Mouse (Mus musculus): ENCODE data around the gene Pde10a. TPM values are rescaled to one million over a fixed set of nuclear protein-coding genes. Genes with fewer than 3 reads are reported as not detected.

Pde10a gene
- polyA plus RNA-seq, 1 experiment from 2014 or later, result 2.5 TPM

- no peak overlapping the region for H3K4me3 ChIP-seq (ENCODE audit: control insufficient read depth in 1 of 2, insufficient read depth in 1 of 2, low read depth in 1 of 2, low read length in 2 of 2)
Observed at GRCm38 (mm10) chr17:8634476-8634875, 109.3 kb downstream of the Pde10a start.

GRCm38 (mm10) chr17:8636231-8636630, 111.1 kb downstream of the Pde10a start:
- H3K4me2 ChIP-seq (ENCODE audit: low read length), result no peak overlapping the region
- H3K27ac ChIP-seq (replicated peaks in 1 of 2; ENCODE audit: control insufficient read depth in 1 of 2, insufficient read depth in 1 of 2, low read depth in 2 of 2, low read length in 2 of 2), result no peak overlapping the region
- H3K4me3 ChIP-seq (ENCODE audit: control insufficient read depth in 1 of 2, insufficient read depth in 1 of 2, low read depth in 1 of 2, low read length in 2 of 2), result no peak overlapping the region
- H3K9ac ChIP-seq (ENCODE audit: low read length), result no peak overlapping the region
- WGBS, result 60% methylated on average over 3 of the region's 3 CpGs
- H3K27me3 ChIP-seq (ENCODE audit: control insufficient read depth, insufficient read depth, low read length), result peaks cover 9% of the 10 kb centered on the region
- H3K9me3 ChIP-seq (ENCODE audit: control insufficient read depth, low read length), result no peaks in the 10 kb centered on the region
- H3K4me1 ChIP-seq (ENCODE audit: control insufficient read depth in 2 of 2, insufficient read depth in 2 of 2, low read length in 2 of 2), result no peaks in the 10 kb centered on the region
- ATAC-seq (ENCODE audit: insufficient number of reproducible peaks, insufficient read depth, low FRiP score, low read depth), result no peak
- H3K36me3 ChIP-seq (ENCODE audit: control insufficient read depth, insufficient read depth, low read length), result no peaks in the 10 kb centered on the region

More at GRCm38 (mm10) chr17:8634476-8634875, 109.3 kb downstream of the Pde10a start:
- Histone ChIP-seq H3K9ac (ENCODE audit: low read length) (no peak overlapping the region), H3K36me3 (ENCODE audit: control insufficient read depth, insufficient read depth, low read length) (no peaks in the 10 kb centered on the region), H3K27ac (replicated peaks in 1 of 2; ENCODE audit: control insufficient read depth in 1 of 2, insufficient read depth in 1 of 2, low read depth in 2 of 2, low read length in 2 of 2) (no peak overlapping the region), H3K4me2 (ENCODE audit: low read length) (no peak overlapping the region), H3K27me3 (ENCODE audit: control insufficient read depth, insufficient read depth, low read length) (peaks cover 9% of the 10 kb centered on the region), H3K9me3 (ENCODE audit: control insufficient read depth, low read length) (no peaks in the 10 kb centered on the region), H3K4me1 (ENCODE audit: control insufficient read depth in 2 of 2, insufficient read depth in 2 of 2, low read length in 2 of 2) (0 out of 4 replicates have a peak, but pooled peaks cover 0 to 2% of the 10 kb centered on the region in 2 experiments)
- 81% methylated on average over 4 of the region's 4 CpGs for WGBS
- no peak for ATAC-seq (ENCODE audit: insufficient number of reproducible peaks, insufficient read depth, low FRiP score, low read depth)

- Histone ChIP-seq H3K36me3 (ENCODE audit: control insufficient read depth, insufficient read depth, low read length) (no peaks in the 10 kb centered on the region), H3K9ac (ENCODE audit: low read length) (no peak overlapping the region), H3K9me3 (ENCODE audit: control insufficient read depth, low read length) (no peaks in the 10 kb centered on the region), H3K4me3 (ENCODE audit: control insufficient read depth in 1 of 2, insufficient read depth in 1 of 2, low read depth in 1 of 2, low read length in 2 of 2) (no peak overlapping the region), H3K27ac (replicated peaks in 1 of 2; ENCODE audit: control insufficient read depth in 1 of 2, insufficient read depth in 1 of 2, low read depth in 2 of 2, low read length in 2 of 2) (no peak overlapping the region), H3K27me3 (ENCODE audit: control insufficient read depth, insufficient read depth, low read length) (peaks cover 6% of the 10 kb centered on the region), H3K4me2 (ENCODE audit: low read length) (no peak overlapping the region), H3K4me1 (ENCODE audit: control insufficient read depth in 2 of 2, insufficient read depth in 2 of 2, low read length in 2 of 2) (no peaks in the 10 kb centered on the region)
- WGBS, result 77% methylated on average over 11 of the region's 11 CpGs
- no peak for ATAC-seq (ENCODE audit: insufficient number of reproducible peaks, insufficient read depth, low FRiP score, low read depth)
Observed at GRCm38 (mm10) chr17:8636691-8637090, 111.5 kb downstream of the Pde10a start.

- no peak for ATAC-seq (ENCODE audit: insufficient number of reproducible peaks, insufficient read depth, low FRiP score, low read depth)
- Histone ChIP-seq H3K4me1 (ENCODE audit: control insufficient read depth in 2 of 2, insufficient read depth in 2 of 2, low read length in 2 of 2) (no peaks in the 10 kb centered on the region), H3K27me3 (ENCODE audit: control insufficient read depth, insufficient read depth, low read length) (peaks cover 5% of the 10 kb centered on the region), H3K4me3 (ENCODE audit: control insufficient read depth in 1 of 2, insufficient read depth in 1 of 2, low read depth in 1 of 2, low read length in 2 of 2) (no peak overlapping the region), H3K9ac (ENCODE audit: low read length) (no peak overlapping the region), H3K27ac (replicated peaks in 1 of 2; ENCODE audit: control insufficient read depth in 1 of 2, insufficient read depth in 1 of 2, low read depth in 2 of 2, low read length in 2 of 2) (no peak overlapping the region), H3K9me3 (ENCODE audit: control insufficient read depth, low read length) (no peaks in the 10 kb centered on the region), H3K4me2 (ENCODE audit: low read length) (no peak overlapping the region), H3K36me3 (ENCODE audit: control insufficient read depth, insufficient read depth, low read length) (no peaks in the 10 kb centered on the region)
- WGBS, result 63% methylated on average over 4 of the region's 4 CpGs
Observed at GRCm38 (mm10) chr17:8637181-8637580, 112.0 kb downstream of the Pde10a start.

GRCm38 (mm10) chr17:8639703-8640380, 114.7 kb downstream of the Pde10a start:
- WGBS, result 75% methylated on average over 12 of the region's 12 CpGs
- Histone ChIP-seq H3K27me3 (ENCODE audit: control insufficient read depth, insufficient read depth, low read length) (no peaks in the 10 kb centered on the region), H3K4me3 (ENCODE audit: control insufficient read depth in 1 of 2, insufficient read depth in 1 of 2, low read depth in 1 of 2, low read length in 2 of 2) (no peak overlapping the region), H3K36me3 (ENCODE audit: control insufficient read depth, insufficient read depth, low read length) (no peaks in the 10 kb centered on the region), H3K9ac (ENCODE audit: low read length) (no peak overlapping the region), H3K27ac (replicated peaks in 1 of 2; ENCODE audit: control insufficient read depth in 1 of 2, insufficient read depth in 1 of 2, low read depth in 2 of 2, low read length in 2 of 2) (no peak overlapping the region), H3K4me1 (ENCODE audit: control insufficient read depth in 2 of 2, insufficient read depth in 2 of 2, low read length in 2 of 2) (no peaks in the 10 kb centered on the region), H3K4me2 (ENCODE audit: low read length) (no peak overlapping the region), H3K9me3 (ENCODE audit: control insufficient read depth, low read length) (0 out of 2 replicates have a peak, but pooled peaks cover 2% of the 10 kb centered on the region)
- ATAC-seq (ENCODE audit: insufficient number of reproducible peaks, insufficient read depth, low FRiP score, low read depth), result no peak

GRCm38 (mm10) chr17:8640741-8641480, 115.7 kb downstream of the Pde10a start:
- Histone ChIP-seq H3K27me3 (ENCODE audit: control insufficient read depth, insufficient read depth, low read length) (no peaks in the 10 kb centered on the region), H3K27ac (replicated peaks in 1 of 2; ENCODE audit: control insufficient read depth in 1 of 2, insufficient read depth in 1 of 2, low read depth in 2 of 2, low read length in 2 of 2) (no peak overlapping the region), H3K4me1 (ENCODE audit: control insufficient read depth in 2 of 2, insufficient read depth in 2 of 2, low read length in 2 of 2) (no peaks in the 10 kb centered on the region), H3K36me3 (ENCODE audit: control insufficient read depth, insufficient read depth, low read length) (no peaks in the 10 kb centered on the region), H3K4me2 (ENCODE audit: low read length) (no peak overlapping the region), H3K9me3 (ENCODE audit: control insufficient read depth, low read length) (0 out of 2 replicates have a peak, but pooled peaks cover 2% of the 10 kb centered on the region), H3K9ac (ENCODE audit: low read length) (no peak overlapping the region), H3K4me3 (ENCODE audit: control insufficient read depth in 1 of 2, insufficient read depth in 1 of 2, low read depth in 1 of 2, low read length in 2 of 2) (no peak overlapping the region)
- WGBS, result 75% methylated on average over 16 of the region's 16 CpGs
- no peak for ATAC-seq (ENCODE audit: insufficient number of reproducible peaks, insufficient read depth, low FRiP score, low read depth)

- Histone ChIP-seq H3K4me3 (ENCODE audit: control insufficient read depth in 1 of 2, insufficient read depth in 1 of 2, low read depth in 1 of 2, low read length in 2 of 2) (no peak overlapping the region), H3K27ac (replicated peaks in 1 of 2; ENCODE audit: control insufficient read depth in 1 of 2, insufficient read depth in 1 of 2, low read depth in 2 of 2, low read length in 2 of 2) (no peak overlapping the region), H3K9ac (ENCODE audit: low read length) (no peak overlapping the region), H3K4me2 (ENCODE audit: low read length) (no peak overlapping the region), H3K4me1 (ENCODE audit: control insufficient read depth in 2 of 2, insufficient read depth in 2 of 2, low read length in 2 of 2) (no peaks in the 10 kb centered on the region), H3K27me3 (ENCODE audit: control insufficient read depth, insufficient read depth, low read length) (no peaks in the 10 kb centered on the region), H3K36me3 (ENCODE audit: control insufficient read depth, insufficient read depth, low read length) (no peaks in the 10 kb centered on the region), H3K9me3 (ENCODE audit: control insufficient read depth, low read length) (0 out of 2 replicates have a peak, but pooled peaks cover 2% of the 10 kb centered on the region)
- ATAC-seq (ENCODE audit: insufficient number of reproducible peaks, insufficient read depth, low FRiP score, low read depth), result no peak
- 50% methylated on average over 3 of the region's 3 CpGs for WGBS
Observed at GRCm38 (mm10) chr17:8641491-8641890, 116.3 kb downstream of the Pde10a start.
